Mouse (Mus musculus): ENCODE measurements around the gene Insm1.

Gene Insm1

DNA sequence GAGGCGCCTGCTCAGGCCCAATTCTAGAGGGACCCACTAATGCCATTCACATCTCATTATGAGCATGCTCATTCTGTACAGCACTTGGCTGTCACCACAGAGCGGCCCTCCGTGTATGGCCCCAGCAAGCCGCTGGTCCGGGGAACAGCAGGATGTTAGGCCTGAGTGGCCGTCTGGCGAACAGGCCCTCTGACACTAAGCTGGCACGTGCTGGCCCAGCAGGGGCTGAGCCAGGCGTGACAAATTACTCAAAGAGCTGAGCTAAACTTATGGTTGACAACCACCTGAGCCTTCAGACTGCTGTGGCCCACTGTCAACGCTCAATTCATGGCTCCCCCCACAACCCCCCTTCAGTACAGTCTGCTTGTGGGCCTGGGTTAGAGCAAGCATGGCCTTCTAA lies 40.5 kb downstream of the Insm1 start:
- no peak for DNase-seq (ENCODE audit: low spot score in 2 of 2)

DNA sequence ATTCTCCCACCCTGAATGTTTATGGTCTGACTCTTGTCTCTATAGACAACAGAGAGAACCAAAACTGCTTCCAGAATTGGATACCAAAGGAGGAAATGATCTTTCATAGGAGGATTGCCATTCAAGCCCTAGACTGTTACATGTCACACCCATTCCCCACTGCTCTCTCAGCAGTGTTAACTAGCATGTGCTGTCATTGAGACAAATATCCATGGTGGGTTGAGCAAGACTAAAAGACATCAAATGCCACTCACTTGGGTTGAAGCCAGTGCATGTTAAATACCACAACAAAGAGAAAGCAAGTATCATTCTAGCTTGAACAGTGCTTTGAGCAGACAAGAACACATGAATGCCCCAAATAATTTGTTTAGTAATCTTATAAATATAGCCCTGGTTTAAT lies 41.2 kb downstream of the Insm1 start:
- no peak for DNase-seq (ENCODE audit: low spot score in 2 of 2)

DNA sequence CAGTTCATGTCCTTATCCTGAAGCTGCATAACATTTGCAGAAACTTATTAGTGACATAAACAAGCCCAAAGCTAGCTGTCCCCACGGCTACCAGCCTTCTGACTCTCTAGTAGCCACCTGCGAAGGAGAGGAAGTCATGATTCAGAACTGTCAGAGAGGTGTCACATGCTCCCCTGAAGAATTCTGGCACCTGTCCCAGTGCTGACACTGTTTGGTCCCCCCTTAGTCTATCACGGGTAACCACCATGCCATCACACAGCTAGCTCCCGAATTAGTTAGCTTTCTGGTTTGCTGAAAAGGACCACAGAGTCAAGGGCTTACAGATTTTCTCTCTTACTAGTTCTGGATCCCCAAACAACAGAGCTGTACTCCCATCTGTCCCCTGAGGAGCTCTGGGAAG lies 43.3 kb downstream of the Insm1 start:
- DNase-seq (ENCODE audit: low spot score in 2 of 2) = no peak

DNA sequence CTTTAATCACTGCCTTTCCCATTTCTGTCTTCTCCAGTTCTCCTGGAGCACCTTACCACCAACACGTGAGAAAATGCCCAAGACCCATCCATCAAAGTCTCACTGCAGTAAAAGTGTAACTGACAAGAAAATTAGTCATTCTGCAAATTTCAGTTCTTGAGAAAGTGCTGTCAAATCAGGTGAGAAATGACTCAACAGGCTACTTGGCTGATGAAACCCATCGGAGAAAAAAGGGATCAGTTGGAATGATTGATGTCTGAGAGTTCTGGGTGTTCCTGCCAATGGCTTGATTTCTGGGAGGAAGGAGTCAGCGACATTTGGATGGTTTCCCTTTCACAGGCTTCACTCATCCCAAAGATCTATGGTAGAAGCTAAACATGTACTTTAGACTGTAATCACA lies 44.8 kb downstream of the Insm1 start:
- DNase-seq (ENCODE audit: low spot score in 2 of 2) = no peak
